ENCODE assay signal across 13 mouse cellular contexts in genomic region chr1:22655983-22656382, GRCm38 (mm10).
"Had no signal": no experiment of that assay in that cellular context is flagged by ENCODE, and none has a peak within 500 bp of the region (broad histone marks: within the 10 kb centered on the region; RNA-seq: fewer than 3 reads in every experiment).

No protein-coding gene starts in this region.

- DNase-seq: gastrocnemius, postnatal 14 days; gastrocnemius, postnatal 36 days; heart, adult 11 months; heart, adult 2 months; heart, postnatal 14 days; heart, postnatal 36 days; kidney, adult 11 months; kidney, adult 2 months; kidney, adult 9 months; kidney, postnatal 14 days; kidney, postnatal 36 days; layer of hippocampus, postnatal 36 days; left cerebral cortex, postnatal 4 days had no signal
